Mouse (Mus musculus): ENCODE data around the gene Ss18l1.

GRCm38 (mm10) chr2:180005656-180006351 is 36.5 kb upstream of the Ss18l1 start:
- TF ChIP-seq SRF (IDR thresholded peaks at IDR 0.05; ENCODE audit: control insufficient read depth, insufficient read length, low read depth) (no peak), TCF12 (IDR thresholded peaks at IDR 0.05; ENCODE audit: insufficient read depth, poor library complexity, severe bottlenecking) (no peak), MAX (IDR thresholded peaks at IDR 0.05; ENCODE audit: low read depth) (no peak), POLR2A (IDR thresholded peaks at IDR 0.05; ENCODE audit: insufficient read length, low read depth) (no peak), USF1 (IDR thresholded peaks at IDR 0.05; ENCODE audit: low read depth) (no peak), POLR2AphosphoS2 (IDR thresholded peaks at IDR 0.05; ENCODE audit: insufficient read length, low read depth) (no peak), E2F4 (IDR thresholded peaks at IDR 0.05; ENCODE audit: insufficient read depth) (no peak), MYOG (IDR thresholded peaks at IDR 0.05; ENCODE audit: control insufficient read depth in 1 of 3, insufficient read depth in 1 of 3, insufficient read length in 2 of 3, low read depth in 2 of 3) (no peak), MYOD1 (IDR thresholded peaks at IDR 0.05; ENCODE audit: control insufficient read depth in 1 of 3, insufficient read length in 2 of 3, low read depth in 2 of 3) (no peak), TCF3 (IDR thresholded peaks at IDR 0.05; ENCODE audit: insufficient read length, low read depth) (no peak), CEBPB (IDR thresholded peaks at IDR 0.05; ENCODE audit: insufficient read depth, poor library complexity, severe bottlenecking) (no peak), REST (IDR thresholded peaks at IDR 0.05; ENCODE audit: insufficient read depth, insufficient read length) (no peak)

All from myocyte (in vitro differentiated cells).